Mouse (Mus musculus): ENCODE measurements at regions not wholly inside any gene's neighbourhood (a gene's known extent, or its start where the extent isn't known, plus 50 kb on each side); places are given as distances from the start of the nearest gene placed in this dataset.
A peak's percentile ranks its signal among the peaks of the same experiment; 100 is the strongest.

- H3K4me1 ChIP-seq (replicated peaks) = no peaks in the 10 kb centered on the region
- H3K36me3 ChIP-seq = no peaks in the 10 kb centered on the region
- WGBS = 90% methylated on average over 5 of the region's 5 CpGs
- no peaks in the 10 kb centered on the region for H3K27me3 ChIP-seq (ENCODE audit: insufficient read depth, poor library complexity, severe bottlenecking)
- no peak overlapping the region for H3K4me3 ChIP-seq
- no peaks in the 10 kb centered on the region for H3K9me3 ChIP-seq
- no peak overlapping the region for H3K27ac ChIP-seq
- no peak for DNase-seq (ENCODE audit: low spot score)
These were observed 341.8 kb upstream of the 3110018I06Rik start for GRCm38 (mm10) chr12:107146608-107147121.

- no peak for DNase-seq (ENCODE audit: low spot score)
- H3K27me3 ChIP-seq (ENCODE audit: insufficient read depth, poor library complexity, severe bottlenecking) = no peaks in the 10 kb centered on the region
- no peak overlapping the region for H3K4me3 ChIP-seq
- H3K4me1 ChIP-seq (replicated peaks) = no peaks in the 10 kb centered on the region
- H3K27ac ChIP-seq = no peak overlapping the region
- no peaks in the 10 kb centered on the region for H3K36me3 ChIP-seq
- no peaks in the 10 kb centered on the region for H3K9me3 ChIP-seq
- WGBS = 78% methylated on average over 8 of the region's 8 CpGs
These were observed 340.0 kb upstream of the 3110018I06Rik start for GRCm38 (mm10) chr12:107148451-107148850.

GRCm38 (mm10) chr12:107151089-107151488 lies 337.3 kb upstream of the 3110018I06Rik start:
- no peaks in the 10 kb centered on the region for H3K27me3 ChIP-seq (ENCODE audit: insufficient read depth, poor library complexity, severe bottlenecking)
- no peak for DNase-seq (ENCODE audit: low spot score)
- no peaks in the 10 kb centered on the region for H3K36me3 ChIP-seq
- WGBS = 81% methylated on average over 5 of the region's 5 CpGs
- H3K4me1 ChIP-seq (replicated peaks) = peaks cover 6% of the 10 kb centered on the region; the same call in 1 of the 2 replicates
- H3K9me3 ChIP-seq = no peaks in the 10 kb centered on the region
- no peak overlapping the region for H3K4me3 ChIP-seq
- H3K27ac ChIP-seq = no peak overlapping the region

- peaks cover 10% of the 10 kb centered on the region; the same call in 1 of the 2 replicates for H3K4me1 ChIP-seq (replicated peaks)
- WGBS = 92% methylated on average over 2 of the region's 2 CpGs
- no peaks in the 10 kb centered on the region for H3K36me3 ChIP-seq
- no peak overlapping the region for H3K27ac ChIP-seq
- H3K27me3 ChIP-seq (ENCODE audit: insufficient read depth, poor library complexity, severe bottlenecking) = peaks cover 9% of the 10 kb centered on the region
- no peaks in the 10 kb centered on the region for H3K9me3 ChIP-seq
- no peak for DNase-seq (ENCODE audit: low spot score)
- no peak overlapping the region for H3K4me3 ChIP-seq
These were observed 333.8 kb upstream of the 3110018I06Rik start for GRCm38 (mm10) chr12:107154668-107155067.

GRCm38 (mm10) chr12:107156791-107157428 lies 331.5 kb upstream of the 3110018I06Rik start:
- Histone ChIP-seq H3K4me1 (replicated peaks) (peaks cover 29% of the 10 kb centered on the region), H3K27ac (no peak overlapping the region), H3K36me3 (no peaks in the 10 kb centered on the region), H3K9me3 (no peaks in the 10 kb centered on the region), H3K4me3 (no peak overlapping the region), H3K27me3 (ENCODE audit: insufficient read depth, poor library complexity, severe bottlenecking) (peaks cover 12% of the 10 kb centered on the region)
- 78% methylated on average over 8 of the region's 8 CpGs for WGBS
- DNase-seq (ENCODE audit: low spot score) = no peak

- Histone ChIP-seq H3K36me3 (no peaks in the 10 kb centered on the region), H3K4me3 (no peak overlapping the region), H3K27ac (no peak overlapping the region), H3K4me1 (replicated peaks) (peaks cover 32% of the 10 kb centered on the region), H3K27me3 (ENCODE audit: insufficient read depth, poor library complexity, severe bottlenecking) (peaks cover 12% of the 10 kb centered on the region), H3K9me3 (no peaks in the 10 kb centered on the region)
- 74% methylated on average over 5 of the region's 5 CpGs for WGBS
- DNase-seq (ENCODE audit: low spot score) = no peak
These were observed 329.3 kb upstream of the 3110018I06Rik start for GRCm38 (mm10) chr12:107159126-107159525.

GRCm38 (mm10) chr12:107160137-107160536 lies 328.3 kb upstream of the 3110018I06Rik start:
- H3K4me1 ChIP-seq (replicated peaks) = peaks cover 30% of the 10 kb centered on the region
- H3K36me3 ChIP-seq = no peaks in the 10 kb centered on the region
- peak; percentile 17 for DNase-seq (ENCODE audit: low spot score)
- H3K4me3 ChIP-seq = no peak overlapping the region
- no peaks in the 10 kb centered on the region for H3K9me3 ChIP-seq
- WGBS = 4% methylated on average over 7 of the region's 7 CpGs
- H3K27ac ChIP-seq = no peak overlapping the region
- peaks cover 17% of the 10 kb centered on the region for H3K27me3 ChIP-seq (ENCODE audit: insufficient read depth, poor library complexity, severe bottlenecking)

- Histone ChIP-seq H3K9me3 (no peaks in the 10 kb centered on the region), H3K4me3 (no peak overlapping the region), H3K4me1 (replicated peaks) (peaks cover 26% of the 10 kb centered on the region), H3K27ac (no peak overlapping the region), H3K36me3 (no peaks in the 10 kb centered on the region), H3K27me3 (ENCODE audit: insufficient read depth, poor library complexity, severe bottlenecking) (peaks cover 18% of the 10 kb centered on the region)
- WGBS = 34% methylated on average over 6 of the region's 6 CpGs
- DNase-seq (ENCODE audit: low spot score) = no peak
These were observed 327.8 kb upstream of the 3110018I06Rik start for GRCm38 (mm10) chr12:107160628-107161027.

GRCm38 (mm10) chr12:107170926-107171325 lies 317.5 kb upstream of the 3110018I06Rik start:
- 76% methylated on average over 7 of the region's 7 CpGs for WGBS
- Histone ChIP-seq H3K27me3 (ENCODE audit: insufficient read depth, poor library complexity, severe bottlenecking) (no peaks in the 10 kb centered on the region), H3K4me3 (no peak overlapping the region), H3K36me3 (no peaks in the 10 kb centered on the region), H3K27ac (no peak overlapping the region), H3K9me3 (no peaks in the 10 kb centered on the region), H3K4me1 (replicated peaks) (peaks cover 3% of the 10 kb centered on the region; the same call in 1 of the 2 replicates)
- no peak for DNase-seq (ENCODE audit: low spot score)

- no peak for DNase-seq (ENCODE audit: low spot score)
- Histone ChIP-seq H3K4me1 (replicated peaks) (peaks cover 3% of the 10 kb centered on the region; the same call in 1 of the 2 replicates), H3K36me3 (no peaks in the 10 kb centered on the region), H3K4me3 (no peak overlapping the region), H3K27me3 (ENCODE audit: insufficient read depth, poor library complexity, severe bottlenecking) (no peaks in the 10 kb centered on the region), H3K9me3 (no peaks in the 10 kb centered on the region), H3K27ac (no peak overlapping the region)
- WGBS = 90% methylated on average over 15 of the region's 15 CpGs
These were observed 316.8 kb upstream of the 3110018I06Rik start for GRCm38 (mm10) chr12:107171676-107172075.

- Histone ChIP-seq H3K9me3 (no peaks in the 10 kb centered on the region), H3K27me3 (ENCODE audit: insufficient read depth, poor library complexity, severe bottlenecking) (no peaks in the 10 kb centered on the region), H3K36me3 (no peaks in the 10 kb centered on the region), H3K4me1 (replicated peaks) (peaks cover 8% of the 10 kb centered on the region), H3K27ac (no peak overlapping the region), H3K4me3 (no peak overlapping the region)
- DNase-seq (ENCODE audit: low spot score) = no peak
- WGBS = 81% methylated on average over 6 of the region's 6 CpGs
These were observed 309.8 kb upstream of the 3110018I06Rik start for GRCm38 (mm10) chr12:107178676-107179075.

- H3K27ac ChIP-seq = no peak overlapping the region
- WGBS = 91% methylated on average over 3 of the region's 3 CpGs
- H3K27me3 ChIP-seq (ENCODE audit: insufficient read depth, poor library complexity, severe bottlenecking) = no peaks in the 10 kb centered on the region
- H3K9me3 ChIP-seq = no peaks in the 10 kb centered on the region
- DNase-seq (ENCODE audit: low spot score) = no peak
- H3K4me1 ChIP-seq (replicated peaks) = peaks cover 22% of the 10 kb centered on the region
- no peak overlapping the region for H3K4me3 ChIP-seq
- no peaks in the 10 kb centered on the region for H3K36me3 ChIP-seq
These were observed 307.9 kb upstream of the 3110018I06Rik start for GRCm38 (mm10) chr12:107180501-107180900.

GRCm38 (mm10) chr12:107181291-107181690 lies 307.1 kb upstream of the 3110018I06Rik start:
- Histone ChIP-seq H3K27ac (no peak overlapping the region), H3K9me3 (no peaks in the 10 kb centered on the region), H3K4me1 (replicated peaks) (peaks cover 22% of the 10 kb centered on the region), H3K4me3 (no peak overlapping the region), H3K36me3 (no peaks in the 10 kb centered on the region), H3K27me3 (ENCODE audit: insufficient read depth, poor library complexity, severe bottlenecking) (no peaks in the 10 kb centered on the region)
- DNase-seq (ENCODE audit: low spot score) = no peak
- WGBS = 90% methylated on average over 9 of the region's 9 CpGs

Measured in hindbrain, embryonic 10.5 days (tissue).